Mouse (Mus musculus) neural tube, embryonic 15.5 days (tissue): ENCODE results near the gene Themis3. TPM values are rescaled to one million over a fixed set of nuclear protein-coding genes. Genes with fewer than 3 reads are reported as not detected.

ENCODE experiments used
- ATAC-seq: fragments of 200-750 bp; cut with Nextera tagmentation; 2 replicates; pipeline ENCODE4 v1.8.0; 2017; ENCODE audit warnings: mild to moderate bottlenecking, moderate TSS enrichment, moderate library complexity; ENCODE audit not compliant: low FRiP score
- H3K27ac ChIP-seq: fragments of 300-500 bp; sonication (generic); replicated peaks from 2 replicates; pipeline ENCODE4 v1.5.1; 2015; ENCODE audit warnings: mild to moderate bottlenecking, inconsistent platforms
- H3K27me3 ChIP-seq: fragments of 300-500 bp; sonication (generic); replicated peaks from 2 replicates; pipeline ENCODE4 v1.6.1; 2015; ENCODE audit warnings: inconsistent platforms
- H3K36me3 ChIP-seq: fragments of 300-500 bp; sonication (generic); 2 replicates; pipeline ENCODE4 v1.6.1; 2015; ENCODE audit warnings: inconsistent platforms
- H3K4me1 ChIP-seq: fragments of 300-500 bp; sonication (generic); 2 replicates; pipeline ENCODE4 v1.6.1; 2015; ENCODE audit warnings: inconsistent platforms
- H3K4me2 ChIP-seq: fragments of 300-500 bp; sonication (generic); 2 replicates; pipeline ENCODE4 v1.6.1; 2015; ENCODE audit warnings: inconsistent platforms, mild to moderate bottlenecking, moderate library complexity
- H3K4me3 ChIP-seq: fragments of 300-500 bp; sonication (generic); replicated peaks from 2 replicates; pipeline ENCODE4 v1.5.1; 2015; ENCODE audit warnings: mild to moderate bottlenecking, inconsistent platforms
- H3K9ac ChIP-seq: fragments of 300-500 bp; sonication (generic); replicated peaks from 2 replicates; pipeline ENCODE4 v1.6.1; 2015; ENCODE audit warnings: mild to moderate bottlenecking, inconsistent platforms
- H3K9me3 ChIP-seq: fragments of 300-500 bp; sonication (generic); replicated peaks from 2 replicates; pipeline ENCODE4 v1.6.1; 2016; ENCODE audit warnings: inconsistent platforms
- WGBS: fragments of 180-500 bp; shearing (Covaris S2); methylation state at CpG from one replicate; pipeline ENCODE4 v1.1.7; 2015; ENCODE audit warnings: mixed read lengths; 5-methylcytosine and 5-hydroxymethylcytosine counted together
- polyA plus RNA-seq: library from polyadenylated mRNA; unstranded; fragments of >200 nt; fragmentation: Nextera tagmentation; extraction: Ambion mirVana; gene quantifications from 2 replicates; pipeline ENCODE4 v1.2.1, GENCODE M21; 2015

Gene Themis3
- polyA plus RNA-seq, 1 experiment from 2014 or later: not detected

DNA sequence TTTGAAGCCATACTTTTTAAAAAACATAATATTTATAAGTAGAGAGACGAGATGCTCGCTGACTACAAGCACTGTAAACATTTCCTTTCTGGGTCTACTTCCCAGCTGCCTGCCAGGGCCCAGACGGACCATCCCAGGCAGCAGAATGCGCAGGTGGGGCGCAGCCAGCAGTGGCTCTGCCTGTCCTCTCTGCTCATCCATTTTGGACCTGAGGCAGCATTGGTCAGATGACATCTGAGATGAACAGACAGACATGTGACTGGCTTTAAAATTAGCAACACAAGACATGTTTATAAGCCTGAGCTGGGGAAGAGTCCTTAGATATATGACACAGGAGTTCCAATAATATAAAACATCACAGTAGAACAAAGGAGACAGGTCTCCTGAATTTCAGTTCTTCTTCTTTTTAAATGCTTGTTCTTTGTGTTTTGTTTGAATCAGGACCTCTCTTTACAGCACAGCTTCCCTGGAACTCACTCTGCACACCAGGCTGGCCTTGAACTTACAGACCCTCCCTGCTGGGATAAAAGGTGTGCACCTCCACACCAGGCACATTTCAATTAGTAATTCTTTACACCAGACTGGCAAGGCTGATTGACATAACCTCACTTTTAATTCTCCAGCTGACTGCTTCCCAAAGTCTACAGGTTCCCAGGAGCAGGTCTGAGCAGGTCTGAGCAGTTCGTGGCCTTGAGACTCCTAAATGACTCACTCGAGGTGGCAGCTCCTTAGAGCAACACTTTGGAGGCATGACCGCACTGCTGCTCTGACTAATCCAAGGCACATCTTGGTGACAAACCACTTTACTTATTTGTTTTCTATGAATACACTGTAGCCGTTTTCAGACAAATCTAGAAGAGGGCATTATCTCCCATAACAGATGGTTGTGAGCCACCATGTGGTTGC is 87.1 kb downstream of the Themis3 start:
- 93% methylated on average over 9 of the region's 9 CpGs for WGBS
- no peak overlapping the region for H3K9ac ChIP-seq
- H3K27me3 ChIP-seq: no peaks in the 10 kb centered on the region
- H3K4me2 ChIP-seq: no peak overlapping the region
- H3K9me3 ChIP-seq: no peaks in the 10 kb centered on the region
- H3K4me3 ChIP-seq: no peak overlapping the region
- peaks cover 18% of the 10 kb centered on the region for H3K36me3 ChIP-seq
- H3K4me1 ChIP-seq: peaks cover 8% of the 10 kb centered on the region
- no peak overlapping the region for H3K27ac ChIP-seq
- no peak for ATAC-seq

DNA sequence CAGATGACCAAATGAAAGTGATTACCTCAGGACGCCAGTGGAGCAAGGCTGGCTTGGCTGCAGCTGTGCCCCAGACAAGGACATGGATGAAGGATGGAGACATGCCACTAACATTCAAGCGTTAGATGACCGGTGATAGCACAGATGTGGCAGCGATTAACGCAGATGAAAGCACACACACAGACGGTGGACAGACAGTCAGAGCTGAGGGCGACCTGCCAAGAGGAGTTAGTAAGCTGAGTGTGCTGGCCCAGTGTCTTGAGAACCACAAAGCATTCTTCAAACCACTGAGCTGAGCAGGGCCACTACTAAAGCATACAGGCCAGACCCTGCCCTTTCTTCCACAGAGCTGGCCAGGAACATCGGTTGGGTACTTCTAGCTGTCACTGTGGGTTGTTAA is 89.5 kb downstream of the Themis3 start:
- Histone ChIP-seq H3K9me3 (no peaks in the 10 kb centered on the region), H3K27me3 (no peaks in the 10 kb centered on the region), H3K4me2 (no peak overlapping the region), H3K36me3 (peaks cover 23% of the 10 kb centered on the region), H3K4me3 (no peak overlapping the region), H3K27ac (0 out of 2 replicates have a peak overlapping the region, but pooled peaks have one; percentile 9), H3K9ac (no peak overlapping the region), H3K4me1 (no peaks in the 10 kb centered on the region; the same call in 1 of the 2 replicates)
- no peak for ATAC-seq
- WGBS: 73% methylated on average over 8 of the region's 8 CpGs

Other genes with a start within 250 kb of the Themis3 start
- 26.5 and 27.7 TPM in 2 replicates for gene Mtcl1, start 144.9 kb downstream of the Themis3 start, polyA plus RNA-seq
- gene Rab12, start 74.9 kb downstream of the Themis3 start, polyA plus RNA-seq: 72.6 and 82.6 TPM in 2 replicates